Mouse (Mus musculus) midbrain, postnatal 0 days (tissue): ENCODE measurements around the gene Ranbp10. TPM values are rescaled to one million over a fixed set of nuclear protein-coding genes. Genes with fewer than 3 reads are reported as not detected.

ENCODE experiments used
- ATAC-seq: fragments of 200-750 bp; cut with Nextera tagmentation; 2 replicates; pipeline ENCODE4 v1.8.0; 2017; ENCODE audit warnings: moderate number of reproducible peaks, mild to moderate bottlenecking, moderate TSS enrichment, moderate library complexity; ENCODE audit not compliant: low FRiP score
- DNase-seq: peaks from one replicate; pipeline ENCODE4 v3.0.0-alpha.2; 2015; ENCODE audit warnings: low spot score
- H3K27ac ChIP-seq: fragments of 300-500 bp; sonication (generic); 2 replicates; pipeline ENCODE4 v1.5.1; 2014; ENCODE audit warnings: low read depth, mild to moderate bottlenecking, low read length, mixed read lengths
- H3K27me3 ChIP-seq: fragments of 300-500 bp; sonication (generic); 2 replicates; pipeline ENCODE4 v1.6.1; 2014; ENCODE audit warnings: low read length, control low read depth, mixed read lengths; ENCODE audit not compliant: insufficient read depth
- H3K36me3 ChIP-seq: fragments of 300-500 bp; sonication (generic); 2 replicates; pipeline ENCODE4 v1.6.1; 2014; ENCODE audit warnings: low read length, control low read depth, mixed read lengths; ENCODE audit not compliant: insufficient read depth
- H3K4me1 ChIP-seq: fragments of 300-500 bp; sonication (generic); 2 replicates; pipeline ENCODE4 v1.6.1; 2014; ENCODE audit warnings: mild to moderate bottlenecking, control low read depth, antibody characterized with exemption, low read length, mixed read lengths; ENCODE audit not compliant: insufficient read depth
- H3K4me2 ChIP-seq: fragments of 300-500 bp; sonication (generic); 2 replicates; pipeline ENCODE4 v1.6.1; 2014; ENCODE audit warnings: low read depth, mild to moderate bottlenecking, low read length, mixed read lengths; ENCODE audit not compliant: poor library complexity, severe bottlenecking
- H3K4me3 ChIP-seq: fragments of 300-500 bp; sonication (generic); 2 replicates; pipeline ENCODE4 v1.5.1; 2014; ENCODE audit warnings: low read depth, mild to moderate bottlenecking, low read length, moderate library complexity
- H3K9ac ChIP-seq: fragments of 300-500 bp; sonication (generic); replicated peaks from 2 replicates; pipeline ENCODE4 v1.6.1; 2014; ENCODE audit warnings: mild to moderate bottlenecking, low read length, moderate library complexity, mixed read lengths; ENCODE audit not compliant: poor library complexity, severe bottlenecking
- H3K9me3 ChIP-seq: fragments of 300-500 bp; sonication (generic); 2 replicates; pipeline ENCODE4 v1.6.1; 2016; ENCODE audit warnings: low read length, control low read depth
- CTCF ChIP-seq: IDR thresholded peaks from 2 replicates; pipeline ENCODE4 v1.5.1; 2016; ENCODE audit warnings: antibody characterized with exemption, mild to moderate bottlenecking
- WGBS: fragments of 180-500 bp; shearing (Covaris S2); extraction: QIAGEN DNeasy Blood & Tissue Kit; methylation state at CpG from one replicate; pipeline ENCODE4 v1.1.7; 2014; 5-methylcytosine and 5-hydroxymethylcytosine counted together
- polyA plus RNA-seq: library from polyadenylated mRNA; unstranded; fragments of >200 nt; fragmentation: Nextera tagmentation; extraction: Ambion mirVana; gene quantifications from 2 replicates; pipeline ENCODE4 v1.2.1, GENCODE M21; 2015
- total RNA-seq: library from RNA; depleted of rRNA; stranded (reverse); fragments of >200 nt; gene quantifications from 2 replicates; pipeline ENCODE4 v1.2.3, GENCODE M21; 2014

Gene Ranbp10
- total and polyA plus RNA-seq, 2 experiments from 2014 or later, result 6.4 to 13.4 TPM

DNA sequence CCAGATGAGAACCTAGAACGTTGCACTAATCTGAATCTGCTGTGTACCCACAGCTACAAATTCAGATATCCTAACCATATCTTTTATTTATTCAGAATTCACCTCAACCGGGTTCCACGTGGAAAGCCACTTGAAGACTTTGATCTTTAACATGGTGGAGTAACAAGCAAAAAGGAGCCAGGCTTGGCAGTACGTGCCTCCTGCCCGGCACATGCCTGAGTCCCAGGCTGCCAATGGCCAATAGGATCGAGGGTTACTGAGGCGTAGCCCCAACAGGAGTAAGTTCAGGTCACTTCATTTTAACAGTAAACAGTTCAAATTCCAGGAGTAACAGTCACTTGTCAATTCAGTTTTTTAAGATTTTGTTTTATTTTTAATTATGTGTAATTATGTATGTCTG lies 22.4 kb downstream of the Ranbp10 start:
- Histone ChIP-seq H3K36me3 (0 out of 2 replicates have a peak, but pooled peaks cover 3% of the 10 kb centered on the region), H3K4me3 (no peak overlapping the region), H3K9ac (no peak overlapping the region), H3K9me3 (no peaks in the 10 kb centered on the region), H3K4me1 (no peaks in the 10 kb centered on the region), H3K4me2 (no peak overlapping the region), H3K27me3 (no peaks in the 10 kb centered on the region), H3K27ac (no peak overlapping the region)
- 92% methylated on average over 7 of the region's 7 CpGs for WGBS
- no peak for DNase-seq
- no peak for TF ChIP-seq CTCF
- ATAC-seq, result no peak

DNA sequence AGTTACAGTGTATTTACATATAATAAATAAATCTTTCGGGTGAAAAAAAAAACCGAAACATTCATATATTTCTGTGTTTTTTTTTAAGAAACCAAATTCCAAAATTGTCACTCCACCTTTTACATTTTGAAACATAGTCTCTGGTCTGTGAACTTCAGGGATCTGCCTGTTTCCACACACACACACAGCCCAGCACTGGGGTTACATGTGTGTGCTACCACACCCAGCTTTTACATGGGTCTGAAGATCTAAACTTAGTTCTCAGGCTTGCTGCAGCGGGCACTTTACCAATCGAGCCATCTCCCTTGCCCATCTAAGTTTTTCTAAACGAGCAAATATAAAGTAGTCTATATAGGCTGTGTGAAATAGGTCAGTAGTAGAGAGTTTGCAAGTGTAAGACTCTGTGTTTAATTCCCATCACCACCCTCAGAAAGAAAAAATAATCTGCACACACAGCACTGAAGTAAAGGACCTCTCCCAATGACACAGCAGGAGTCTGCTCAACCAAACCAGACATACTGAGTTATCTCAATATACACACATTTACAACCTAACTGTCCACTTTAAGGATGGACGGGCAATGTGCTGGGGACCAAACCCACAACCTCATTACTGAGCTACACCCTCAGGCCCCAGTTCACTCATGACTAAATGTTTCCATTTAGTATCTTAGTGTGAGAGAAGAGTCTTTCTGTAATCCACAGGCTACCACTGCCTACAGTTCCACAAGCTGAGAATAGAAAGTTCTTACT lies 25.8 kb downstream of the Ranbp10 start:
- WGBS, result 92% methylated on average over 6 of the region's 6 CpGs
- H3K4me2 ChIP-seq, result no peak overlapping the region
- no peak for TF ChIP-seq CTCF
- no peak overlapping the region for H3K9ac ChIP-seq
- no peak overlapping the region for H3K4me3 ChIP-seq
- H3K4me1 ChIP-seq, result no peaks in the 10 kb centered on the region
- no peak for ATAC-seq
- H3K27ac ChIP-seq, result no peak overlapping the region
- H3K36me3 ChIP-seq, result 0 out of 2 replicates have a peak, but pooled peaks cover 3% of the 10 kb centered on the region
- no peaks in the 10 kb centered on the region for H3K27me3 ChIP-seq
- H3K9me3 ChIP-seq, result no peaks in the 10 kb centered on the region
- no peak for DNase-seq

DNA sequence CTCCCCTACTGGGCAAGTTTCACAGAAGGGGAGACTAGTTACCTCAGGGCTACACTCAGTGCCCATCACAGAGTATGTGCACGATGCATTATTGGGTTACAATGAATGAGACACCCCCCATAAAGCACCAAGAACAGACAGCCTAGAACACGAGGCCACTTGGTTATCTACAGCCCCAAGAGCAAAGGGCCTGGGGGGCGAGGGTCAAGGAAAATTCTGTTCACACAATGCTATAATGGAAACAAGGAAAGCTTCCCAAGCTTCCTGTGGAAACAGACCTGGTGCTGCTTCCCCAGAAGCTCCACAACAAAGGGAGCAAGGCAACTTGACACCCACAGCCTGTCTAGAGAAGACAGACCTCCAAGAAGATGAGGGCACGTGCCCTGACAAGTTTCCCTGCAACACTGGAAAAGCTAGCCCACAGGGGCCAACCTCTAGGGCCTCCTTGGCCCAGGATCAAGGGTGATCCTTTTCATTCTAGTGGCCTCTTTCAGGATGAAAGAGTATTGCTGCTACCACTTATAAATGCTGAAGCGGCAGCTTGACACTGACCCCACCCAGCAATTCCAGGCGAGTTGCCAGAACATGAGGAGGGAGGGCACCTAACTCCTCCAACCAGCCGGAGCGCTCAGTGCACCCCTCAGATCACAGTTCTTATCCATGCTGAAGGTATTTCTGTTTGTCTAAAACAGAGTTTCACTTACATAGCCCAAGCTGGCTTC lies 27.9 kb downstream of the Ranbp10 start:
- no peaks in the 10 kb centered on the region for H3K9me3 ChIP-seq
- H3K4me2 ChIP-seq, result no peak overlapping the region
- TF ChIP-seq CTCF, result no peak
- H3K27me3 ChIP-seq, result no peaks in the 10 kb centered on the region
- peak; percentile 67 for DNase-seq
- no peak overlapping the region for H3K9ac ChIP-seq
- 58% methylated on average over 8 of the region's 8 CpGs for WGBS
- no peak overlapping the region for H3K4me3 ChIP-seq
- no peak for ATAC-seq
- 0 out of 2 replicates have a peak, but pooled peaks cover 4% of the 10 kb centered on the region for H3K36me3 ChIP-seq
- H3K27ac ChIP-seq, result no peak overlapping the region
- H3K4me1 ChIP-seq, result no peaks in the 10 kb centered on the region

DNA sequence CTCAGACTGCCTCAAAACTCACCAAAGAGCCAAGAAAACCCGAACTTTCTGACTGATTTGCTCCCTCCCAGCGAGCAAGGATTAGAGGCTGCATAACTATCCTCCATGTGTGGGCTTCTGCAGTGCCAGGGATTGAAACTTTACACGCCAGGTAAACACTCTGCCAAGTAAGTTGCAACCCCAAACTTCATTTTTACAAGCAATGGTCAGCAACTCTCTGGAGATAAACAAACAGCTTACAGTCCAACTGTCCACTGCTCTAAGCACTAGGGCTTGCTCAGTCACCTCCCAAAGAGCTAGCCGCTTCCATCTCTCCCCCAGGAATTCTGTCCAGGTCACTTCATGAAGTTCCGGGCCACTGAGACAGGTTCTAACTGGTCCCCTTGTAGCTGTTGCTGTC lies 28.7 kb downstream of the Ranbp10 start:
- TF ChIP-seq CTCF, result no peak

DNA sequence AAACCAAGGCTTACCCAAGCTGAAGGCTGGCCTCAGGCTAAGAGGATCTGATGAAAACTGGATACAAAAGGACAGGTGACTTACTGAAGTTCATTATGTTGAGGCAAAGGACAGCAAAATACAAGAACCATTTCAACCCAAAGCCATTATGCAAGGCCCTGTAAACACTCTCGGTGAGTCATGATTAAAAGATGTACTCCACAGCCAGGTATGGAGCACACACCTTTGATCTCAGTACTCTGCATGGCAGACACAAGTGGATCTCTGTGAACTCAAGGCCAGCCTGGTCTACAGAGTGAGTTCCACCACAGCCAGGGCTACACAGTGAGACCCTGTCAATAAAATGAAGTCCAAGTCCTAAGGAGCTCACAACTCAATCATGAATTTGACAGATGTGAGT lies 31.4 kb downstream of the Ranbp10 start:
- Histone ChIP-seq H3K36me3 (0 out of 2 replicates have a peak, but pooled peaks cover 4% of the 10 kb centered on the region), H3K4me1 (no peaks in the 10 kb centered on the region), H3K4me2 (no peak overlapping the region), H3K9ac (no peak overlapping the region), H3K27me3 (no peaks in the 10 kb centered on the region), H3K4me3 (no peak overlapping the region), H3K27ac (no peak overlapping the region), H3K9me3 (no peaks in the 10 kb centered on the region)
- TF ChIP-seq CTCF, result no peak
- no peak for ATAC-seq
- no peak for DNase-seq
- 94% methylated on average over 1 of the region's 1 CpGs for WGBS

More for the DNA sequence above, 28.7 kb downstream of the Ranbp10 start:
- DNase-seq (no peak), ATAC-seq (no peak)
- H3K9me3 ChIP-seq, result no peaks in the 10 kb centered on the region
- H3K9ac ChIP-seq, result no peak overlapping the region
- H3K27me3 ChIP-seq, result no peaks in the 10 kb centered on the region
- no peak overlapping the region for H3K27ac ChIP-seq
- no peaks in the 10 kb centered on the region for H3K4me1 ChIP-seq
- no peak overlapping the region for H3K4me2 ChIP-seq
- no peak overlapping the region for H3K4me3 ChIP-seq
- H3K36me3 ChIP-seq, result 0 out of 2 replicates have a peak, but pooled peaks cover 4% of the 10 kb centered on the region
- WGBS, result 86% methylated on average over 5 of the region's 5 CpGs
